Mouse (Mus musculus): ENCODE measurements around the gene Epha4.
A peak's percentile ranks its signal among the peaks of the same experiment; 100 is the strongest.

The Epha4 gene

GRCm38 (mm10) chr1:77446438-77446837 lies 68.5 kb downstream of the Epha4 start:
- DNase-seq (ENCODE audit: low read depth, low spot score), result peak; percentile 61

- DNase-seq (ENCODE audit: low read depth, low spot score), result no peak
Measured at GRCm38 (mm10) chr1:77444648-77445047, 70.2 kb downstream of the Epha4 start.

GRCm38 (mm10) chr1:77441987-77442386 lies 72.9 kb downstream of the Epha4 start:
- no peak for DNase-seq (ENCODE audit: low read depth, low spot score)

GRCm38 (mm10) chr1:77441401-77441800 lies 73.5 kb downstream of the Epha4 start:
- no peak for DNase-seq (ENCODE audit: low read depth, low spot score)

- no peak for DNase-seq (ENCODE audit: low read depth, low spot score)
Measured at GRCm38 (mm10) chr1:77440512-77440911, 74.4 kb downstream of the Epha4 start.

GRCm38 (mm10) chr1:77439383-77440074 lies 75.4 kb downstream of the Epha4 start:
- no peak for DNase-seq (ENCODE audit: low read depth, low spot score)

GRCm38 (mm10) chr1:77438639-77439038 lies 76.2 kb downstream of the Epha4 start:
- DNase-seq (ENCODE audit: low read depth, low spot score), result no peak

- DNase-seq (ENCODE audit: low read depth, low spot score), result no peak
Measured at GRCm38 (mm10) chr1:77437881-77438610, 76.8 kb downstream of the Epha4 start.

GRCm38 (mm10) chr1:77435045-77435444 lies 79.8 kb downstream of the Epha4 start:
- no peak for DNase-seq (ENCODE audit: low read depth, low spot score)

GRCm38 (mm10) chr1:77433148-77433547 lies 81.7 kb downstream of the Epha4 start:
- no peak for DNase-seq (ENCODE audit: low read depth, low spot score)

- DNase-seq (ENCODE audit: low read depth, low spot score), result no peak
Measured at GRCm38 (mm10) chr1:77432489-77432888, 82.4 kb downstream of the Epha4 start.

- DNase-seq (ENCODE audit: low read depth, low spot score), result no peak
Measured at GRCm38 (mm10) chr1:77429174-77429573, 85.7 kb downstream of the Epha4 start.

- DNase-seq (ENCODE audit: low read depth, low spot score), result no peak
Measured at GRCm38 (mm10) chr1:77426956-77427355, 87.9 kb downstream of the Epha4 start.

GRCm38 (mm10) chr1:77425171-77425570 lies 89.7 kb downstream of the Epha4 start:
- DNase-seq (ENCODE audit: low read depth, low spot score), result no peak

- DNase-seq (ENCODE audit: low read depth, low spot score), result no peak
Measured at GRCm38 (mm10) chr1:77421081-77421480, 93.8 kb downstream of the Epha4 start.

GRCm38 (mm10) chr1:77420348-77420747 lies 94.5 kb downstream of the Epha4 start:
- DNase-seq (ENCODE audit: low read depth, low spot score), result no peak

GRCm38 (mm10) chr1:77416872-77417271 lies 98.0 kb downstream of the Epha4 start:
- no peak for DNase-seq (ENCODE audit: low read depth, low spot score)

- no peak for DNase-seq (ENCODE audit: low read depth, low spot score)
Measured at GRCm38 (mm10) chr1:77412871-77413669, 101.8 kb downstream of the Epha4 start.

GRCm38 (mm10) chr1:77412285-77412684 lies 102.6 kb downstream of the Epha4 start:
- DNase-seq (ENCODE audit: low read depth, low spot score), result peak; percentile 64

GRCm38 (mm10) chr1:77411222-77411621 lies 103.7 kb downstream of the Epha4 start:
- DNase-seq (ENCODE audit: low read depth, low spot score), result peak; percentile 77

- peak; percentile 54 for DNase-seq (ENCODE audit: low read depth, low spot score)
Measured at GRCm38 (mm10) chr1:77410716-77411115, 104.2 kb downstream of the Epha4 start.

- DNase-seq (ENCODE audit: low read depth, low spot score), result no peak
Measured at GRCm38 (mm10) chr1:77410153-77410552, 104.7 kb downstream of the Epha4 start.

Data from brain, adult 2 months (tissue).